Mouse (Mus musculus): Measurements from ENCODE around the gene Ctsw.

The Ctsw gene

GRCm38 (mm10) chr19:5430408-5430807 lies 37.9 kb downstream of the Ctsw start:
- no peak for DNase-seq (ENCODE audit: low spot score)

GRCm38 (mm10) chr19:5429806-5430205 lies 38.5 kb downstream of the Ctsw start:
- DNase-seq (ENCODE audit: low spot score): peak; percentile 58

GRCm38 (mm10) chr19:5429219-5429618 lies 39.1 kb downstream of the Ctsw start:
- no peak for DNase-seq (ENCODE audit: low spot score)

- no peak for DNase-seq (ENCODE audit: low spot score)
These were observed 40.2 kb downstream of the Ctsw start for GRCm38 (mm10) chr19:5428083-5428482.

- no peak for DNase-seq (ENCODE audit: low spot score)
These were observed 41.5 kb downstream of the Ctsw start for GRCm38 (mm10) chr19:5426640-5427290.

- DNase-seq (ENCODE audit: low spot score): no peak
These were observed 42.3 kb downstream of the Ctsw start for GRCm38 (mm10) chr19:5425906-5426565.

GRCm38 (mm10) chr19:5424782-5425741 lies 43.2 kb downstream of the Ctsw start, which contains the start of the genes Drap1 and AI837181:
TSS of gene Drap1 (minus strand) at chr19:5424979.
TSS of gene AI837181 (plus strand) at chr19:5425144.
- DNase-seq (ENCODE audit: low spot score): peak; percentile 93

GRCm38 (mm10) chr19:5424092-5424781 lies 44.1 kb downstream of the Ctsw start:
- peak; percentile 71 for DNase-seq (ENCODE audit: low spot score)

GRCm38 (mm10) chr19:5423561-5423960 lies 44.7 kb downstream of the Ctsw start:
- DNase-seq (ENCODE audit: low spot score): no peak

GRCm38 (mm10) chr19:5422895-5423443 lies 45.3 kb downstream of the Ctsw start:
- DNase-seq (ENCODE audit: low spot score): no peak

GRCm38 (mm10) chr19:5422267-5422666 lies 46.0 kb downstream of the Ctsw start:
- no peak for DNase-seq (ENCODE audit: low spot score)

GRCm38 (mm10) chr19:5421784-5422183 lies 46.5 kb downstream of the Ctsw start:
- no peak for DNase-seq (ENCODE audit: low spot score)

- no peak for DNase-seq (ENCODE audit: low spot score)
These were observed 47.7 kb downstream of the Ctsw start for GRCm38 (mm10) chr19:5420579-5420978.

GRCm38 (mm10) chr19:5419630-5420029 lies 48.7 kb downstream of the Ctsw start:
- DNase-seq (ENCODE audit: low spot score): no peak

- DNase-seq (ENCODE audit: low spot score): no peak
These were observed 49.4 kb downstream of the Ctsw start for GRCm38 (mm10) chr19:5418750-5419466.

Data from urinary bladder, postnatal 25 days (tissue).